Mouse (Mus musculus) heart, adult 2 months (tissue): ENCODE measurements around the gene Pbx1.
A peak's percentile ranks its signal among the peaks of the same experiment; 100 is the strongest.

Experiments
- CTCF ChIP-seq: fragments of 200-600 bp; IDR thresholded peaks from 2 replicates; pipeline ENCODE4 v1.8.1; 2022; ENCODE audit warnings: antibody characterized with exemption, mild to moderate bottlenecking, moderate library complexity
- POLR2A ChIP-seq: fragments of 200-500 bp; IDR thresholded peaks from 2 replicates; pipeline ENCODE4 v1.6.1; 2011; ENCODE audit warnings: mild to moderate bottlenecking, low read depth, low read length, control low read depth; ENCODE audit not compliant: insufficient read depth

DNA sequence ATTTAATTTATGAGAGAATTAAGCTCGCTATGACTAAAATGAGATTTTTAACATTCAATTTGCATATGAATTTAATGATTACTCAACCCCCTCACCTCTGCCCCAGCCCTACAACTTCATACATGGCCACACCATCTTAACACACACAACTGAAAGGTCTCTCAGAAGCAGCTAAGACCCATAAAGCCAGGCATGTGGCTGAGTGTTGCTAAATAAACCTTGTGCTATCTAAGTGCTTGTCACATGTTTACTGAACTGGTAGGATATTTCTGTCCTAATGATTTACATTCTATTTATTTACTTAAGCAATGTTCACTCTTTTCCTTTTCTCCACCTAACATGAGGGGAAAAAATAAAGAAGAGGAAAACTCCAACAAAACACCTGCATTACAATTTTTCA lies 253.5 kb downstream of the Pbx1 start:
- TF ChIP-seq CTCF (no peak), POLR2A (peak; percentile 34; the same call in 1 of the 2 replicates)
